Mouse (Mus musculus) heart, adult 2 months (tissue): ENCODE data around the gene Clip2.

Experiments
- CTCF ChIP-seq: fragments of 200-600 bp; IDR thresholded peaks from 2 replicates; pipeline ENCODE4 v1.8.1; 2022; ENCODE audit warnings: antibody characterized with exemption, mild to moderate bottlenecking, moderate library complexity
- EP300 ChIP-seq: fragments of 200-500 bp; IDR thresholded peaks from 2 replicates; pipeline ENCODE4 v1.6.1; 2011; ENCODE audit warnings: low read depth, low read length, control low read depth; ENCODE audit not compliant: insufficient read depth
- POLR2A ChIP-seq: fragments of 200-500 bp; IDR thresholded peaks from 2 replicates; pipeline ENCODE4 v1.6.1; 2011; ENCODE audit warnings: mild to moderate bottlenecking, low read depth, low read length, control low read depth; ENCODE audit not compliant: insufficient read depth

- no peak for TF ChIP-seq CTCF
- TF ChIP-seq EP300, result no peak
- TF ChIP-seq POLR2A, result no peak
Observed at GRCm38 (mm10) chr5:134536036-134536435, 16.2 kb downstream of the Clip2 start.
